Mouse (Mus musculus) embryonic facial prominence, embryonic 13.5 days (tissue): ENCODE results near the gene Klf1. TPM values are rescaled to one million over a fixed set of nuclear protein-coding genes. Genes with fewer than 3 reads are reported as not detected.

Experiments
- ATAC-seq: fragments of 200-750 bp; cut with Nextera tagmentation; 2 replicates; pipeline ENCODE4 v1.8.0; 2017; ENCODE audit warnings: low read depth; ENCODE audit not compliant: insufficient number of reproducible peaks, insufficient read depth, low FRiP score, low TSS enrichment
- H3K27ac ChIP-seq: fragments of 300-500 bp; sonication (generic); 2 replicates; pipeline ENCODE4 v1.5.1; 2015; ENCODE audit warnings: moderate library complexity, mild to moderate bottlenecking, inconsistent platforms
- H3K27me3 ChIP-seq: fragments of 300-500 bp; sonication (generic); 2 replicates; pipeline ENCODE4 v1.6.1; 2015; ENCODE audit warnings: mild to moderate bottlenecking, inconsistent platforms
- H3K36me3 ChIP-seq: fragments of 300-500 bp; sonication (generic); 2 replicates; pipeline ENCODE4 v1.6.1; 2015; ENCODE audit warnings: mild to moderate bottlenecking, inconsistent platforms
- H3K4me1 ChIP-seq: fragments of 300-500 bp; sonication (generic); 2 replicates; pipeline ENCODE4 v1.6.1; 2015; ENCODE audit warnings: inconsistent platforms
- H3K4me2 ChIP-seq: fragments of 300-500 bp; sonication (generic); 2 replicates; pipeline ENCODE4 v1.6.1; 2015; ENCODE audit warnings: moderate library complexity, mild to moderate bottlenecking, inconsistent platforms
- H3K4me3 ChIP-seq: fragments of 300-500 bp; sonication (generic); 2 replicates; pipeline ENCODE4 v1.5.1; 2015; ENCODE audit warnings: mild to moderate bottlenecking, inconsistent platforms
- H3K9ac ChIP-seq: fragments of 300-500 bp; sonication (generic); 2 replicates; pipeline ENCODE4 v1.6.1; 2015; ENCODE audit warnings: mild to moderate bottlenecking, inconsistent platforms
- H3K9me3 ChIP-seq: fragments of 300-500 bp; sonication (generic); 2 replicates; pipeline ENCODE4 v1.6.1; 2016; ENCODE audit warnings: inconsistent platforms
- WGBS: fragments of 180-500 bp; shearing (Covaris S2); methylation state at CpG from one replicate; pipeline ENCODE4 v1.1.7; 2015; ENCODE audit warnings: mixed read lengths; 5-methylcytosine and 5-hydroxymethylcytosine counted together
- polyA plus RNA-seq: library from polyadenylated mRNA; unstranded; fragments of >200 nt; fragmentation: Nextera tagmentation; extraction: Ambion mirVana; gene quantifications from 2 replicates; pipeline ENCODE4 v1.2.1, GENCODE M21; 2015

The Klf1 gene
- polyA plus RNA-seq, 1 experiment from 2014 or later: 1.8 TPM

GRCm38 (mm10) chr8:84908421-84909161 is 6.9 kb downstream of the Klf1 start, which contains the start of gene Dnase2a:
TSS of gene Dnase2a (plus strand) at chr8:84908560.
- H3K9me3 ChIP-seq: no peaks in the 10 kb centered on the region
- peaks cover 29% of the 10 kb centered on the region for H3K4me1 ChIP-seq
- peak within 1 kb of the TSS; percentile 57 for H3K4me3 ChIP-seq
- H3K4me2 ChIP-seq: peak within 1 kb of the TSS; percentile 82
- WGBS: under 1% methylated on average over 45 of the region's 45 CpGs
- H3K36me3 ChIP-seq: peaks cover 4% of the 10 kb centered on the region; the same call in 1 of the 2 replicates
- ATAC-seq: peak; percentile 85
- H3K27me3 ChIP-seq: peaks cover 41% of the 10 kb centered on the region
- peak within 1 kb of the TSS; percentile 51; the same call in 1 of the 2 replicates for H3K27ac ChIP-seq
- peak within 1 kb of the TSS; percentile 74 for H3K9ac ChIP-seq

GRCm38 (mm10) chr8:84909162-84909767 is 7.5 kb downstream of the Klf1 start:
- Histone ChIP-seq H3K36me3 (peaks cover 4% of the 10 kb centered on the region; the same call in 1 of the 2 replicates), H3K27me3 (peaks cover 48% of the 10 kb centered on the region), H3K4me1 (peaks cover 29% of the 10 kb centered on the region), H3K9ac (peak overlapping the region; percentile 74), H3K4me2 (peak overlapping the region; percentile 82), H3K4me3 (peak overlapping the region; percentile 57), H3K9me3 (no peaks in the 10 kb centered on the region), H3K27ac (no peak overlapping the region)
- WGBS: 49% methylated on average over 20 of the region's 20 CpGs
- ATAC-seq: no peak

DNA sequence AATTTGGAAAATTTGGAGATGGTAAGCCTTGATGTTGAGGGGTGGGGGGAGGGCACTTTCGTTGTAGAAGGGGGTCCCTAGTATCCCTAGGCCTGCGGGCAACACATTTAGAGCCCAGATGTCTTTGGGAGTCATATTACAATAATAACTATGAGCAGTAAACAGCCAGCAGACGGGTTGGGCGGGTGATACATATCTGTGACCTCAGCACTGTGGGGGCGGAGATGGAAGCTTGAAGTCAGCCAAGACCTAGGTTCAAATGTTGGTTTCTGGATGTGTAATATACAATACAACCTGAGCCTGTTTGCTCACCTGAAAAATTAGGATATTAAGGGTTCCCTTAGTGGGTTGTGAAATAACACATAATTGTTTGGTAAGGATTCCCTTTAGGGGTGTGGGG is 8.2 kb downstream of the Klf1 start:
- H3K4me3 ChIP-seq: no peak overlapping the region; the same call in 1 of the 2 replicates
- peaks cover 4% of the 10 kb centered on the region; the same call in 1 of the 2 replicates for H3K36me3 ChIP-seq
- peaks cover 29% of the 10 kb centered on the region for H3K4me1 ChIP-seq
- H3K27me3 ChIP-seq: peaks cover 52% of the 10 kb centered on the region
- H3K9ac ChIP-seq: no peak overlapping the region
- no peak overlapping the region for H3K27ac ChIP-seq
- ATAC-seq: no peak
- WGBS: 42% methylated on average over 5 of the region's 5 CpGs
- no peaks in the 10 kb centered on the region for H3K9me3 ChIP-seq
- H3K4me2 ChIP-seq: peak overlapping the region; percentile 82

DNA sequence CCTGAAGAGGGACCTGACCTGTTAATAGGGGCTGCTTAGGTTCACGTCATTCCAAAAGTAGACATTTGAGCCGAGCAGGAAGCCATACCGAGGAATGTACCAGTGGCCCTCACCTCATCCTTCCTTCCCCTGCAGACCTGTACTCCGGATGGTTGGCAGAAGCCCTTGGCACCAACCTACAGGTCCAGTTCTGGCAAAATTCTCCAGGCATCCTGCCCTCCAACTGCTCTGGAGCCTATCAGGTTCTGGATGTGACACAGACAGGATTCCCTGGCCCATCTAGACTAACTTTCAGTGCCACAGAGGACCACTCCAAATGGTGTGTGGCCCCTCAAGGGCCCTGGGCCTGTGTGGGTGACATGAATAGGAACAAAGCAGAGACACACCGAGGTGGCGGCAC is 8.8 kb downstream of the Klf1 start:
- Histone ChIP-seq H3K27me3 (peaks cover 56% of the 10 kb centered on the region), H3K9me3 (no peaks in the 10 kb centered on the region), H3K9ac (no peak overlapping the region), H3K36me3 (peaks cover 4% of the 10 kb centered on the region; the same call in 1 of the 2 replicates), H3K27ac (no peak overlapping the region), H3K4me3 (no peak overlapping the region), H3K4me2 (no peak overlapping the region), H3K4me1 (peaks cover 29% of the 10 kb centered on the region)
- 83% methylated on average over 6 of the region's 6 CpGs for WGBS
- no peak for ATAC-seq

GRCm38 (mm10) chr8:84911854-84912253 is 10.1 kb downstream of the Klf1 start:
- peak overlapping the region; percentile 74; the same call in 1 of the 2 replicates for H3K4me2 ChIP-seq
- no peak overlapping the region for H3K27ac ChIP-seq
- peaks cover 68% of the 10 kb centered on the region for H3K27me3 ChIP-seq
- H3K36me3 ChIP-seq: peaks cover 4% of the 10 kb centered on the region; the same call in 1 of the 2 replicates
- WGBS: 86% methylated on average over 9 of the region's 9 CpGs
- H3K4me1 ChIP-seq: peaks cover 29% of the 10 kb centered on the region
- no peak overlapping the region for H3K4me3 ChIP-seq
- H3K9me3 ChIP-seq: no peaks in the 10 kb centered on the region
- no peak for ATAC-seq
- no peak overlapping the region for H3K9ac ChIP-seq

- 19% methylated on average over 27 of the region's 27 CpGs for WGBS
- peak overlapping the region; percentile 74 for H3K4me2 ChIP-seq
- H3K27ac ChIP-seq: no peak overlapping the region
- peaks cover 29% of the 10 kb centered on the region for H3K4me1 ChIP-seq
- ATAC-seq: no peak
- peaks cover 72% of the 10 kb centered on the region for H3K27me3 ChIP-seq
- H3K36me3 ChIP-seq: peaks cover 4% of the 10 kb centered on the region; the same call in 1 of the 2 replicates
- peak overlapping the region; percentile 47 for H3K4me3 ChIP-seq
- H3K9me3 ChIP-seq: no peaks in the 10 kb centered on the region
- H3K9ac ChIP-seq: peak overlapping the region; percentile 64
Observed at GRCm38 (mm10) chr8:84912391-84912790, 10.7 kb downstream of the Klf1 start.

DNA sequence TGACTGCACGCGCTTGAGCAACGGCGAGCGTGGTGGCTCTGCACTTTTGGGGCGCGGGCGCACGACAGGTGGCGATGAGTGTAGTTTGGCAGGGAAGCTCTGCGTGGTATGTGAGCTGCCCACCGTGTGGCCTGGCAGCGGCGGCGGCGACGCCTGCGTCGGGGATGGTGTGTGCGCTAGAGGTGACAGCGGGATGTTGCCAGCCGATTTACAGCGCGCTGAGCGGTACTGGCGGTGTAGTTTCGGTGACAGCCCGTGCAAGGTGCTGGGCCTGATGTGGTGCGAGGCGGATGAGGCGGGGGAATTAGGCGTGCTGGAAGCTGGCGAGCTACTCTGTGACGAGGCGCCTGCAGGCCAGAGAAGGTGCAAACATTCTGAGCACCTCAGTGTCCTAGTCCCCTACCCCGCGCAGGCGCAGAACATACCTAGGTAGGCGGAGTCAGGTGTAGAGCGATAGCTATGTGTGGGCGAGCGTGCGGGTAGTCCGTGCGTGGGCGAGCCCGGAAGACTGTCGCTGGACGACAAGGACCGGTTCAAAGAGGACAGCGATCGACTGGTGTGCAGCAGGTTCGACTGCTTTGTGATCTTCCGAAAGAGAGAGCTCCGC is 11.3 kb downstream of the Klf1 start:
- Histone ChIP-seq H3K9me3 (no peaks in the 10 kb centered on the region), H3K36me3 (peaks cover 4% of the 10 kb centered on the region; the same call in 1 of the 2 replicates), H3K4me3 (peak overlapping the region; percentile 47), H3K27me3 (peaks cover 78% of the 10 kb centered on the region), H3K4me2 (peak overlapping the region; percentile 74), H3K27ac (no peak overlapping the region), H3K9ac (peak overlapping the region; percentile 64), H3K4me1 (peaks cover 29% of the 10 kb centered on the region)
- ATAC-seq: no peak
- WGBS: 2% methylated on average over 55 of the region's 55 CpGs

GRCm38 (mm10) chr8:84913502-84913900 is 11.8 kb downstream of the Klf1 start:
- peak overlapping the region; percentile 74 for H3K4me2 ChIP-seq
- peaks cover 4% of the 10 kb centered on the region; the same call in 1 of the 2 replicates for H3K36me3 ChIP-seq
- WGBS: 17% methylated on average over 9 of the region's 9 CpGs
- H3K9me3 ChIP-seq: no peaks in the 10 kb centered on the region
- no peak overlapping the region for H3K27ac ChIP-seq
- peak overlapping the region; percentile 47 for H3K4me3 ChIP-seq
- H3K4me1 ChIP-seq: peaks cover 29% of the 10 kb centered on the region
- no peak for ATAC-seq
- H3K9ac ChIP-seq: peak overlapping the region; percentile 64
- H3K27me3 ChIP-seq: peaks cover 83% of the 10 kb centered on the region

- Histone ChIP-seq H3K9ac (no peak overlapping the region), H3K4me1 (peaks cover 26% of the 10 kb centered on the region), H3K36me3 (peaks cover 4% of the 10 kb centered on the region; the same call in 1 of the 2 replicates), H3K27me3 (peaks cover 88% of the 10 kb centered on the region), H3K4me3 (no peak overlapping the region), H3K27ac (no peak overlapping the region), H3K4me2 (peak overlapping the region; percentile 74), H3K9me3 (no peaks in the 10 kb centered on the region)
- WGBS: 39% methylated on average over 4 of the region's 4 CpGs
- ATAC-seq: no peak
Observed at GRCm38 (mm10) chr8:84913960-84914359, 12.2 kb downstream of the Klf1 start.

DNA sequence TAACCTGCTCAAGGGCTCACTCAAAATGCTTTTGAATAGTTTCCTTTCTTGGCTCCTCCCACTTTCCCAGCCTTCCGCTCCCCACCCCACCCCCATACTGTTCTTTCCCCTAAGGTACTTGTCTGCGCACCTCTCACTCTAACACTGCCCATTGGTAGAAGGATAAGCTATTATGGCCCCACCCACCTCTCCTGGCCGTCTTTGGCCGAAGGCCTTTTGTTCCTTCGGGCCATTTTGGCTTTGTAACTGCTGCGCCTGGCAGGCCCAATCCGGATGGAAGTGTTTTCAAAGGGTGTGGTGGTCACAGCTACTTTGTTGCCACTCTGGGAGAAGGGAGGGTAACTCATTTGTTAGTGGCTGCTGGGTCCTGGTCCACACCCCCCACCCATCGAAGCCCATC is 13.5 kb downstream of the Klf1 start:
- Histone ChIP-seq H3K9ac (no peak overlapping the region), H3K4me2 (no peak overlapping the region), H3K4me1 (peaks cover 13% of the 10 kb centered on the region), H3K4me3 (no peak overlapping the region), H3K36me3 (peaks cover 4% of the 10 kb centered on the region; the same call in 1 of the 2 replicates), H3K27ac (no peak overlapping the region), H3K9me3 (no peaks in the 10 kb centered on the region), H3K27me3 (peaks cover 85% of the 10 kb centered on the region)
- WGBS: 86% methylated on average over 8 of the region's 8 CpGs
- no peak for ATAC-seq

- no peak overlapping the region for H3K4me2 ChIP-seq
- no peak for ATAC-seq
- 37% methylated on average over 20 of the region's 20 CpGs for WGBS
Observed at GRCm38 (mm10) chr8:84917781-84918180, 16.1 kb downstream of the Klf1 start.

More at GRCm38 (mm10) chr8:84917781-84918180, 16.1 kb downstream of the Klf1 start:
- Histone ChIP-seq H3K9ac (no peak overlapping the region), H3K36me3 (no peaks in the 10 kb centered on the region), H3K9me3 (no peaks in the 10 kb centered on the region), H3K27ac (no peak overlapping the region), H3K4me1 (peaks cover 6% of the 10 kb centered on the region), H3K4me3 (no peak overlapping the region), H3K27me3 (peaks cover 59% of the 10 kb centered on the region)
